Mouse (Mus musculus) gastrocnemius, postnatal 4 days (tissue): ENCODE results near the gene Coro7. TPM values are rescaled to one million over a fixed set of nuclear protein-coding genes. Genes with fewer than 3 reads are reported as not detected.

Experiments used
- total RNA-seq, 2 experiments: library from RNA; stranded (reverse); gene quantifications; 2 replicates each; pipeline ENCODE4 v1.2.3; 2021

Coro7 gene
- total RNA-seq, 2 experiments from 2014 or later = 27.3 to 28.5 TPM

Other genes starting within 250 kb of the Coro7 start
- gene Srl, start 138.0 kb downstream of the Coro7 start, total RNA-seq = 1,000 to 10,000 TPM; 1,069 to 1,086 TPM
- gene Tfap4, start 119.9 kb downstream of the Coro7 start, total RNA-seq = 10 to 100 TPM; 10.5 to 11.6 TPM
- 10 to 100 TPM; 41.4 to 45.9 TPM for gene Glis2, start 85.1 kb downstream of the Coro7 start, total RNA-seq
- gene Pam16, start 54.8 kb downstream of the Coro7 start, total RNA-seq = 10 to 100 TPM; 77.1 TPM
- 10 to 100 TPM; 11.7 to 15.1 TPM for gene Vasn, start 39.8 kb downstream of the Coro7 start, total RNA-seq
- gene Dnaja3, start 39.8 kb downstream of the Coro7 start, total RNA-seq = 10 to 100 TPM; 61.8 to 62.1 TPM
- 10 to 100 TPM; 14.0 to 15.1 TPM for gene Nmral1, start 39.6 kb upstream of the Coro7 start, total RNA-seq
- gene Hmox2, start 46.6 kb upstream of the Coro7 start, total RNA-seq = 10 to 100 TPM; 54.3 to 56.2 TPM
- gene Cdip1, start 110.5 kb upstream of the Coro7 start, total RNA-seq = 100 to 1,000 TPM; 107 to 114 TPM
- not detected for gene 4930562C15Rik, start 155.6 kb upstream of the Coro7 start, total RNA-seq
- gene Ubald1, start 200.5 kb upstream of the Coro7 start, total RNA-seq = 10 to 100 TPM; 32.3 to 32.8 TPM
- gene Mgrn1, start 206.5 kb upstream of the Coro7 start, total RNA-seq = 10 to 100 TPM; 87.3 to 91.8 TPM